Comparison of ENCODE assay signal across 23 mouse cellular contexts in the genomic region with DNA sequence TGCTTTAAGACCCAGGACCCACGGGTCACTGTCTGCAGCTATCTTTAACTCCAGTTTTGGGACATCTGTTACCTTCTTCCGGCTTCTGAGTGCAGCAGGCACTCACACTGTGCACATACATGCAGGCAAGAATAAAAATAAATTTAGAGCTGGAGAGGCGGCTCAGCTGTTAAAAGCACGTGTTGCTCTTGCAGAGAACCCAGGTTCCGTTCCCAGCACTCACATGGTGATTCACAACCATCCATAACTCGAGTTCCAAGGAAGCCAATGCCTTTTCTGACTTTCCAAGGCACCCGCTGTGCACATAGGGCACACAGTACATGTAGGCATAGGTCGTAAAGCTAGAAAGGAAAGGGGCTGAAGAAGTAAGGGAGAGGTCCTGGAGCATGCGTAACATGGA.
DNase-seq lines count a peak whose midpoint lies in the region; ATAC-seq and TF ChIP-seq lines count a peak whose summit lies in the region.
"Had no signal": no experiment of that assay in that cellular context is flagged by ENCODE, and none has a peak within 500 bp of the region (broad histone marks: within the 10 kb centered on the region; RNA-seq: fewer than 3 reads in every experiment).

No protein-coding gene starts in this region.

- no peak overlapping the region for H3K9ac ChIP-seq in heart, postnatal 0 days (replicated peaks; ENCODE audit: low read depth, low read length)
- H3K9ac ChIP-seq: embryonic facial prominence, embryonic 13.5 days; embryonic facial prominence, embryonic 15.5 days; forebrain, embryonic 12.5 days had no signal

- intact Hi-C loops in left cerebral cortex, adult 2 months (cut with DNase I): loop anchor here (2.0 to 10.0 kb wide), 2 partner anchors 60 to 152 kb away; a partner anchor contains a TSS
- intact Hi-C loops in left cerebral cortex, postnatal 10 days (cut with DNase I): loop anchor here (5.0 kb wide), 1 partner anchor 60 kb away; a partner anchor contains a TSS

- 60% methylated on average over 9 of the region's 9 CpGs for WGBS in heart, postnatal 0 days
- WGBS in olfactory bulb, adult 2 months: 62% methylated on average over 9 of the region's 9 CpGs

- H3K36me3 ChIP-seq in heart, postnatal 0 days (replicated peaks; ENCODE audit: control insufficient read depth, insufficient read depth, low read length): no peaks in the 10 kb centered on the region
- no peaks in the 10 kb centered on the region for H3K36me3 ChIP-seq in myocyte (ENCODE audit: control insufficient read depth, insufficient read depth)
- H3K36me3 ChIP-seq: embryonic facial prominence, embryonic 13.5 days; embryonic facial prominence, embryonic 15.5 days; forebrain, embryonic 10.5 days; forebrain, embryonic 12.5 days had no signal

- no peaks in the 10 kb centered on the region for H3K79me2 ChIP-seq in myocyte (ENCODE audit: control insufficient read depth, insufficient read depth)

- no peak overlapping the region for H3ac ChIP-seq in myocyte (ENCODE audit: control insufficient read depth, insufficient read length)

- TF ChIP-seq EP300 in heart, postnatal 0 days (IDR thresholded peaks at IDR 0.05; ENCODE audit: low read depth): no peak

- no peak overlapping the region for H3K4me3 ChIP-seq in heart, postnatal 0 days (ENCODE audit: low read depth, low read length)
- no peak overlapping the region for H3K4me3 ChIP-seq in left cerebral cortex, adult 2 months
- H3K4me3 ChIP-seq in myocyte: no peak overlapping the region
- no peak overlapping the region for H3K4me3 ChIP-seq in olfactory bulb, adult 2 months (ENCODE audit: insufficient read depth, low read depth, low read length)
- H3K4me3 ChIP-seq: embryonic facial prominence, embryonic 13.5 days; embryonic facial prominence, embryonic 15.5 days; erythroblast, embryonic 14.5 days; forebrain, embryonic 10.5 days; forebrain, embryonic 12.5 days had no signal

- H3K4me2 ChIP-seq in heart, postnatal 0 days (ENCODE audit: low read depth, low read length): no peak overlapping the region
- peak overlapping the region; percentile 50 for H3K4me2 ChIP-seq in myocyte (ENCODE audit: low read depth)
- H3K4me2 ChIP-seq: embryonic facial prominence, embryonic 13.5 days; embryonic facial prominence, embryonic 15.5 days; forebrain, embryonic 12.5 days had no signal

- peaks cover 21% of the 10 kb centered on the region for H3K4me1 ChIP-seq in heart, postnatal 0 days (ENCODE audit: control insufficient read depth, insufficient read depth)
- H3K4me1 ChIP-seq in olfactory bulb, adult 2 months (ENCODE audit: control insufficient read depth, insufficient read depth, low read length): peaks cover 7% of the 10 kb centered on the region; the same call in 1 of the 2 replicates
- H3K4me1 ChIP-seq: embryonic facial prominence, embryonic 13.5 days; embryonic facial prominence, embryonic 15.5 days had no signal

- H3K9me3 ChIP-seq in heart, postnatal 0 days (replicated peaks; ENCODE audit: control insufficient read depth, low read length): no peaks in the 10 kb centered on the region
- H3K9me3 ChIP-seq: embryonic facial prominence, embryonic 13.5 days; embryonic facial prominence, embryonic 15.5 days; forebrain, embryonic 10.5 days; forebrain, embryonic 12.5 days had no signal

- no peak for ATAC-seq in heart, postnatal 0 days (ENCODE audit: insufficient read depth, low read depth)
- ATAC-seq: forebrain, embryonic 14.5 days had no signal

- 0 out of 2 replicates have a peak overlapping the region, but pooled peaks have one; percentile 65 for H3K27ac ChIP-seq in heart, postnatal 0 days (ENCODE audit: low read depth)
- peak overlapping the region; percentile 77 for H3K27ac ChIP-seq in left cerebral cortex, adult 2 months
- H3K27ac ChIP-seq in olfactory bulb, adult 2 months (ENCODE audit: insufficient read depth, low read depth, low read length): peak overlapping the region; percentile 56
- H3K27ac ChIP-seq: embryonic facial prominence, embryonic 13.5 days; embryonic facial prominence, embryonic 15.5 days; forebrain, embryonic 10.5 days; forebrain, embryonic 12.5 days had no signal

- DNase-seq in heart, postnatal 0 days (ENCODE audit: low spot score): no peak
- DNase-seq in heart, postnatal 4 days: no peak
- DNase-seq in left cerebral cortex, adult 2 months (ENCODE audit: extremely low spot score in 1 of 2, low spot score in 2 of 2): no peak
- DNase-seq in left cerebral cortex, postnatal 10 days (ENCODE audit: extremely low spot score in 1 of 2, low spot score in 2 of 2): no peak
- no peak for DNase-seq in spleen, postnatal 4 days (ENCODE audit: low spot score in 2 of 2)
- DNase-seq: adrenal gland, adult 2 months; adrenal gland, postnatal 10 days; adrenal gland, postnatal 25 days; cerebellum, adult 11 months; cerebellum, adult 18-20 months; cerebellum, adult 8-10 months; cerebellum, adult 9-11 months; cerebellum, postnatal 14 days; cerebellum, postnatal 36 days; embryo, embryonic 11 days had no signal

- TF ChIP-seq POLR2A in myocyte (IDR thresholded peaks at IDR 0.05; ENCODE audit: insufficient read length, low read depth): no peak
- no peak for TF ChIP-seq POLR2A in olfactory bulb, adult 2 months (IDR thresholded peaks at IDR 0.05; ENCODE audit: insufficient read depth, low read depth, low read length)

- TF ChIP-seq CTCF in heart, postnatal 0 days (IDR thresholded peaks at IDR 0.05; ENCODE audit: low read depth): no peak
- no peak for TF ChIP-seq CTCF in left cerebral cortex, adult 2 months (IDR thresholded peaks at IDR 0.05)
- TF ChIP-seq CTCF in olfactory bulb, adult 2 months (IDR thresholded peaks at IDR 0.05; ENCODE audit: insufficient read depth, low read depth, low read length): no peak

- H3K27me3 ChIP-seq in heart, postnatal 0 days (ENCODE audit: control insufficient read depth, insufficient read depth, low read length): no peaks in the 10 kb centered on the region
- H3K27me3 ChIP-seq in myocyte (ENCODE audit: control insufficient read depth, insufficient read depth, insufficient read length): no peaks in the 10 kb centered on the region
- H3K27me3 ChIP-seq: embryonic facial prominence, embryonic 13.5 days; embryonic facial prominence, embryonic 15.5 days; forebrain, embryonic 12.5 days had no signal

TF ChIP-seq in myocyte, 11 proteins besides CTCF, POLR2A, EP300 and RAD21:
- peak in 2 of 3 experiments; percentile 4 to 52 for TF ChIP-seq MYOG (IDR thresholded peaks at IDR 0.05; ENCODE audit: control insufficient read depth in 1 of 3, insufficient read depth in 1 of 3, insufficient read length in 2 of 3, low read depth in 2 of 3)
- no peak for TF ChIP-seq SRF (IDR thresholded peaks at IDR 0.05; ENCODE audit: control insufficient read depth, insufficient read length, low read depth)
- TF ChIP-seq USF1 (IDR thresholded peaks at IDR 0.05; ENCODE audit: low read depth): peak; percentile 9
- peak; percentile 1 for TF ChIP-seq TCF12 (IDR thresholded peaks at IDR 0.05; ENCODE audit: insufficient read depth, poor library complexity, severe bottlenecking)
- peak in 2 of 3 experiments; percentile 15 to 60 for TF ChIP-seq MYOD1 (IDR thresholded peaks at IDR 0.05; ENCODE audit: control insufficient read depth in 1 of 3, insufficient read length in 2 of 3, low read depth in 2 of 3)
- no peak for TF ChIP-seq POLR2AphosphoS2 (IDR thresholded peaks at IDR 0.05; ENCODE audit: insufficient read length, low read depth)
